In genomic region chr5:129549716-129550115, GRCm38 (mm10) we compare ENCODE assay signal across 11 mouse cellular contexts.
"Had no signal": no experiment of that assay in that cellular context is flagged by ENCODE, and none has a peak within 500 bp of the region (broad histone marks: within the 10 kb centered on the region; RNA-seq: fewer than 3 reads in every experiment).

No protein-coding gene starts in this region.

- H3K27me3 ChIP-seq: hindbrain, embryonic 15.5 days; liver, embryonic 13.5 days; midbrain, embryonic 12.5 days; stomach, embryonic 15.5 days had no signal

- DNase-seq: liver, embryonic 13.5 days; lung, adult 2 months; lung, postnatal 14 days; lung, postnatal 4 days; right cerebral cortex, postnatal 25 days; spleen, adult 18-20 months; thymus, postnatal 25 days had no signal

- H3K27ac ChIP-seq: hindbrain, embryonic 15.5 days; left cerebral cortex, adult 2 months; liver, embryonic 13.5 days; midbrain, embryonic 12.5 days; stomach, embryonic 15.5 days had no signal

- H3K4me3 ChIP-seq: hindbrain, embryonic 15.5 days; left cerebral cortex, adult 2 months; liver, embryonic 13.5 days; midbrain, embryonic 12.5 days; stomach, embryonic 15.5 days had no signal

- H3K4me1 ChIP-seq: hindbrain, embryonic 15.5 days; liver, embryonic 13.5 days; midbrain, embryonic 12.5 days; stomach, embryonic 15.5 days had no signal
